Mouse (Mus musculus) adrenal gland, adult 18-20 months (tissue): ENCODE measurements around the gene Adcy2. TPM values are rescaled to one million over a fixed set of nuclear protein-coding genes. Genes with fewer than 3 reads are reported as not detected.

Experiments
- DNase-seq, 2 experiments: peaks; one replicate each; pipeline ENCODE4 v3.0.0; 2021 to 2022; ENCODE audit warnings: low spot score in 2 of 2
- total RNA-seq, 2 experiments: library from RNA; stranded (reverse); gene quantifications; 1 replicate in 1 of 2; 2 replicates in 1 of 2; pipeline ENCODE4 v1.2.3; 2021

The Adcy2 gene
- total RNA-seq, 2 experiments from 2014 or later = 0.64 to 0.86 TPM

- DNase-seq = no peak
Measured at GRCm38 (mm10) chr13:68572966-68573913, 426.1 kb downstream of the Adcy2 start.

DNA sequence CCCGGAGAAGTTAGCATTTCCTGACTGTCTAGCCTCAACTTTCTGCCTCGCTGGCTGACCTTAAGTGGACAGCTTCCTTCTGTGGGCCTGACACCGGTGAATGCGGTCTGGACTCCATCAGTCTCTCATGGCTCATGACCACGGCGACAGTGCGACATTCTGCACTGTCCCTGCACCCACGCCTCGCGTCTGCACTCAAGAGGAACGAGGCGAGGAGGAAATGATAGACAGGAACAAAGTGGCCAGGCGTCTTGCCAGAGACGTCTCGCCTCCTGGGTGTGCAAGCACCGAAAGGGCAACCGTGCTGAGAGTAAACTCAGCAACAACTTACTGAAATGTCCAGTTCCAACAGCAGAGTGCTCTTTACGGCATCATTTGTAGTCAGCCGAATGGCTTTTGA lies 427.1 kb downstream of the Adcy2 start:
- no peak for DNase-seq
